8 mouse cellular contexts compared by ENCODE assay signal in genomic region chr11:16507385-16508051, GRCm38 (mm10). TPM values are rescaled to one million over a fixed set of nuclear protein-coding genes. Genes with fewer than 3 reads are reported as not detected.
DNase-seq lines count a peak whose midpoint lies in the region; ATAC-seq lines count a peak whose summit lies in the region.

No protein-coding gene starts in this region.

- 2% methylated on average over 26 of the region's 26 CpGs for WGBS in liver, embryonic 11.5 days
- WGBS in neural tube, embryonic 15.5 days, result 5% methylated on average over 26 of the region's 26 CpGs

- peak overlapping the region; percentile 98 for H3K4me3 ChIP-seq in brown adipose tissue, adult 24 weeks (ENCODE audit: insufficient read depth, low read depth, low read length)
- H3K4me3 ChIP-seq in liver, embryonic 11.5 days (ENCODE audit: low read depth, low read length), result peak overlapping the region; percentile 90
- H3K4me3 ChIP-seq in neural tube, embryonic 15.5 days (replicated peaks), result peak overlapping the region; percentile 91

- H3K4me1 ChIP-seq in brown adipose tissue, adult 24 weeks (ENCODE audit: control insufficient read depth, insufficient read depth, insufficient read length, low read length), result no peaks in the 10 kb centered on the region
- peaks cover 6% of the 10 kb centered on the region for H3K4me1 ChIP-seq in liver, embryonic 11.5 days (replicated peaks; ENCODE audit: control insufficient read depth, insufficient read depth, low read length)
- H3K4me1 ChIP-seq in neural tube, embryonic 15.5 days, result peaks cover 10% of the 10 kb centered on the region

- DNase-seq in heart, adult 11 months, result peak; percentile 80
- DNase-seq in heart, postnatal 36 days, result no peak
- DNase-seq in B cell, adult 2 months, result peak; percentile 12
- peak; percentile 4 to 7 for DNase-seq in heart, postnatal 10 days
- peak; percentile 33 for DNase-seq in liver, embryonic 11.5 days (ENCODE audit: low spot score)
- no peak for DNase-seq in adrenal gland, postnatal 10 days

- H3K9ac ChIP-seq in liver, embryonic 11.5 days (ENCODE audit: low read depth, low read length), result peak overlapping the region; percentile 92
- peak overlapping the region; percentile 99 for H3K9ac ChIP-seq in neural tube, embryonic 15.5 days (replicated peaks)

- peaks cover 14% of the 10 kb centered on the region for H3K36me3 ChIP-seq in liver, embryonic 11.5 days (ENCODE audit: control insufficient read depth, insufficient read depth, low read length)
- H3K36me3 ChIP-seq in neural tube, embryonic 15.5 days, result peaks cover 24% of the 10 kb centered on the region

- peak; percentile 19 for ATAC-seq in liver, embryonic 11.5 days (replicated peaks; ENCODE audit: low FRiP score)
- ATAC-seq in neural tube, embryonic 15.5 days (ENCODE audit: low FRiP score), result peak; percentile 58

- intact Hi-C loops in heart, postnatal 36 days (cut with DNase I), result loop anchor here (5.0 to 10.0 kb wide), 3 partner anchors 445 to 750 kb away; partner anchors contain the start of genes C1d, Fbxo48 and Pno1
- intact Hi-C loops in heart, postnatal 10 days (cut with DNase I), result loop anchor here (5.0 to 10.0 kb wide), 3 partner anchors 445 to 705 kb away; partner anchors contain the start of genes Cnrip1, Fbxo48, Plek and Pno1

- peak overlapping the region; percentile 84 for H3K27ac ChIP-seq in brown adipose tissue, adult 24 weeks (replicated peaks; ENCODE audit: low read depth, low read length)
- H3K27ac ChIP-seq in liver, embryonic 11.5 days (ENCODE audit: low read depth, low read length), result peak overlapping the region; percentile 57
- H3K27ac ChIP-seq in neural tube, embryonic 15.5 days (replicated peaks), result peak overlapping the region; percentile 95

- peak overlapping the region; percentile 77 for H3K4me2 ChIP-seq in liver, embryonic 11.5 days
- peak overlapping the region; percentile 81 for H3K4me2 ChIP-seq in neural tube, embryonic 15.5 days

- H3K27me3 ChIP-seq in liver, embryonic 11.5 days (replicated peaks; ENCODE audit: control insufficient read depth, insufficient read depth, low read length), result no peaks in the 10 kb centered on the region
- no peaks in the 10 kb centered on the region for H3K27me3 ChIP-seq in neural tube, embryonic 15.5 days (replicated peaks)

- no peaks in the 10 kb centered on the region for H3K9me3 ChIP-seq in liver, embryonic 11.5 days (ENCODE audit: control insufficient read depth, low read length)
- H3K9me3 ChIP-seq in neural tube, embryonic 15.5 days (replicated peaks), result no peaks in the 10 kb centered on the region

RNA-seq across cellular contexts. Expression of gene Sec61g, which starts 0.8 kb away (rescaled TPM):
- total RNA-seq in heart, postnatal 36 days (2021), result 1 to 10 TPM; 2.2 to 3.7 TPM
- polyA plus RNA-seq in brown adipose tissue, adult 24 weeks (2012; ENCODE audit: insufficient read depth, insufficient read length, missing spikeins), result 1.3 and 3.9 TPM in 2 replicates
- 1 to 10 TPM; 3.6 to 4.2 TPM for total RNA-seq in heart, postnatal 10 days (2021)
- 41.1 and 43.8 TPM in 2 replicates for polyA plus RNA-seq in liver, embryonic 11.5 days (2014; fragmentation: Nextera tagmentation; extraction: Ambion mirVana)
- polyA plus RNA-seq in neural tube, embryonic 15.5 days (2015; fragmentation: Nextera tagmentation; extraction: Ambion mirVana), result 33.2 and 36.0 TPM in 2 replicates
- 1 to 10 TPM; 8.6 to 9.6 TPM for total RNA-seq in adrenal gland, postnatal 10 days (2021)

Comparison
In these comparisons a context has a peak if more than half of its experiments do, and no peak if none do; other contexts are left out.
1. DNase-seq: peak in heart, adult 11 months (single experiment), B cell, adult 2 months (2 of 2), heart, postnatal 10 days (2 of 2) and liver, embryonic 11.5 days (single experiment); none in heart, postnatal 36 days (0 of 2) and adrenal gland, postnatal 10 days (single experiment).
2. Peak in every context shown above with its lines, with median percentiles within 50 percentile points of each other: H3K27ac ChIP-seq and H3K4me3 ChIP-seq.